Mouse (Mus musculus) gastrocnemius, postnatal 10 days (tissue): Measurements from ENCODE around the gene Slc10a6. TPM values are rescaled to one million over a fixed set of nuclear protein-coding genes. Genes with fewer than 3 reads are reported as not detected.

ENCODE experiments used
- DNase-seq: peaks from one replicate; pipeline ENCODE4 v3.0.0; 2021; ENCODE audit warnings: mixed read lengths
- total RNA-seq, 2 experiments: library from RNA; stranded (reverse); gene quantifications; 2 replicates each; pipeline ENCODE4 v1.2.3; 2021

Gene Slc10a6
- total RNA-seq, 2 experiments from 2014 or later, result 0.25 to 1.4 TPM

DNA sequence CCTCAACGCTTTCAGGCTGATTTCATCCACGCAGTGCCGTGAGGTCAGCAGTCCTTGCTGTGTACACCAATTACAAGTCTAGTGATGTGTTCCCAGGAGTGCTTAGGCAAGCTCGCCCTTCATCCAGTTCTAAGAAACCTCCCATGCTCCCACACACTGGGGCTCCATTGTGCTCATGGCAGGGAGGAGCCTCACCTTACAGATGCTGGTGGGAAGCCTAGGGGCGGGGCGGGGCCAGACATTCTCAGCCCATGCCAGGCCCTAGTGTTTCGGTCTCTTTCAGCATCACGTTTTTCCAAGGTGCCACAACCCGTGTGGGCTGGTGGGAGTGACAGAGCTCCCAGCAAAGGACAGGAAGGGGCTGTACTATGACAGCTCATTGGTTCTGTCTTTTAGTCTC is 12.0 kb downstream of the Slc10a6 start:
- no peak for DNase-seq

- no peak for DNase-seq
Observed at GRCm38 (mm10) chr5:103614356-103614755, 14.8 kb downstream of the Slc10a6 start.

DNA sequence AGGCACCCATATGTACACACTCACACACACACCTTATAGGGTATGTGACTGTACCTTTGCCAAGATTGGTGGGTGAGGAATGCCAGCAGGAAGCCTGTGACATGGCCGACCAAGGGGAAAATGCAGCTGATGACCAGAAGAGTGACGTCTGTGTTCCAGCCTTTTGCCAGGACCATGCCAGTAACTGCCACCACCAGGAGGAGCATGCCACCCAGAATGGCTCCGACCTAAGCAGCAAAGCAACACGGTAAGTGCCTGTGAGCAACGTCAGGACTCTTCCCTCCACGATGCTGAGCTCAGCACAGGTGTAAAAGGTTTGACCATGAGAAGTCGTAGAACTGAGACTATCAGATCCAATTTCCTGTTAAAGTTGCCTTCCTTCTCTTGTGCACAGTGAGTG is 16.9 kb downstream of the Slc10a6 start:
- no peak for DNase-seq

GRCm38 (mm10) chr5:103610856-103611472 is 18.2 kb downstream of the Slc10a6 start:
- DNase-seq, result no peak

DNA sequence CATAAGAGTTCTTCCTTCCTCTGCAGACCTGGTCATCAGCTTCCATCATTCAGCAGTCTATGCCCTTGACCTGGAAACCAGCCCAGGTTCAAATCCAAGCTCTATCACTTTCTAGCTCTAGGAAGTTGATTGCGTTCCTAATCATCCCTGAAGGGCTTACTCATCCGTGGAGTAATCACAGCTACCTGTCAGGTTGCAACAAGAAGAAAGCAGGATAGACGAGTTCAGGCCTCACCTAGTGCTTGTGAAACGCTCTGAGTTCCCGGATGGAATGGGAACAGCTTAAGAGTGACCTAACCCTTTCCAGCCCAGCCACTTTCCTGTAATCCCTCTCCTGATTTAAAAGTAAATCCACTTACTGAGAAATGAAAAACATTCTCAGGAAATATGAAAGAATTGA is 19.1 kb downstream of the Slc10a6 start:
- no peak for DNase-seq

- DNase-seq, result no peak
Observed at GRCm38 (mm10) chr5:103605707-103606106, 23.5 kb downstream of the Slc10a6 start.

DNA sequence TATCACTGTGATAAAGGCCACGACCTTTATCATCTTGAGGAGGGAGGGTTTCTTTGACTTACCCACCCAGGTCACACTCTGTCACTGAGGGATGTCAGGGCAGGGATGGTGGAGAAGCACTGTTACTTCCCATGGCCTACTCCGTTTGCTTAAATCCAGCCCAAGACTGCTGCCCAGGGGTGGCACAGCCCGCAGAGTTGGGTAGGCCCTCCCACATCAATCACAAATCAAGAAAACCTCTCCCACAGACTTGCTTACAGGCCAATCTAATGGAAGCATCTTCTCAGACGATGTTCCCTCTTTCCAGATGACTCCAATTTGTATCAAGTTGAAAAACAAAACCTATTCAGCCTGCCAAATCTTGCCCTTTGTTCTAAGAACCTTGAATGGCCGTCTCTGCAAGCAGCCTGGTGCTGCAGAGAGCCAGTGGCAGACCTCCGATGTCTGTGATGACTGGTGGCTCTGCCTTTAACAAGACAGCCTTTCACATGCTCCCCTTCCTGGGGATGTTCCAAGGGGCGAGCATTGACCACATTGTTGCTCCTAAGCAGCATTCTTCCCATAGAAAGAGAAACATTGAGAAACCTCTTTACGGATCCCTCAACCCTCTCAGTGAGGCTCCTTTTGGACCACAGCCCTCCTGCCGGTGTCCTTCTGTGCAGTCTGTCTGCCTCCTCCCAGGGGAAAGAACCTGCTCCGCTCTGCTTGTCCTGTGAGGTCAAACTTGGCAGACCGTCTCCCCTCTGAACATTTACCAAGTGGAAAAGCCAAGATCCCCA is 25.9 kb downstream of the Slc10a6 start:
- DNase-seq, result no peak

DNA sequence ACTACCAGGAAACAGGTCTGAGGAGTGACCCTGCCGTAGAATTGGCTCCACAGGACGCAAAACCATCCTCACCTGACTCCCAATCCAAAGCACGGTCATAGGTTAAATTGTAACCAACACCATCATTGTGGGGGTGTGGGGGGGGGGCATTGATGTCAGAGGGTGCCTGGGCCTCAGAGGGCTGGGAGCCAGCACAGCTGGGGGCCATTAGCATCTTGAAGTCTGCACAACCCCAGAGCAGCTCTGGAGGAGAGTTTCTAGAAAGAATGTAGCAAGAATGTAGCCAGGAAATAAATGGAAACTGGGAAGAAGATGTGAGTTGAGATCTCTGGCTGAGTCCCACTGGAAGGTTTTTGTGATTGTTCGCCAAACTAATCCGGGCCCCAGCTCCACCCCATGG is 30.3 kb downstream of the Slc10a6 start:
- no peak for DNase-seq

DNA sequence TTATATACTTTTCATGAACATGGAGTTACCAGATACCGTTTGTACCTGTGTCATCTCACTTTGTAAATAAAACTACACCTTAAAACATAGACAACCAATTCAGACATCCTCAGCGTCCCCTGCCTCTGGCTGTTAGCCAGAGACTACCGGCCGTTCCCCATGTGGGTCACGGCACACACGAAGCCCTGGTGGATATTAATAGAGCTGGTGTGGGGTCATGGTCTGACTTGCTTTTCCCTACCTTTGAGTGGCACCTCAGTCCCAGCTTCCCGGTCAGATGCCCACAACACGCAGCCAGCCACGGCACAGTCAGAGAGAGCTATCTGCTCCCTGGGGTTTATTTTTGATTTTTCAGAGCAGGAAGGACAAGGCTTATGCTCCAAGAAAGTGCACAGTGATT is 30.9 kb downstream of the Slc10a6 start:
- no peak for DNase-seq

DNA sequence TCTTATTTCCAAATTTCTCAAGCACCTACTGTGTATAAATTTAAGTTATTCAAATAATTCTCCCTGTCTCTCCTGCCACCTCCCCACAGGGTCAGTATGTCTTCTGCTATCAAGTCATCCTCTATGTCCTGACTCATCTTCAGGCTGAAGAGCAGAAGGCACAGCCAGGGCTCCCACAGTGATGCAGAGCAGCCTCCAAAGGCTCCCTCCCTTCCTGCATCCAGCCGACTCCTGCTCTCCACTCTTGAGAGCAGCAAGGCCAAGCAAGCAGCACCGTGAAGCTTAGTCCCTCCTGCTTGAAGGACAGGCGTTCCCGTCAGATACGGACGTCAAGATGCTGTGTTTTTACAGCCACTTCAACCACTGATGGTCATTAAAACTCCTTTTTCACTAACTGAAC is 31.6 kb downstream of the Slc10a6 start:
- DNase-seq, result no peak

- DNase-seq, result no peak
Observed at GRCm38 (mm10) chr5:103596467-103597146, 32.6 kb downstream of the Slc10a6 start.

DNA sequence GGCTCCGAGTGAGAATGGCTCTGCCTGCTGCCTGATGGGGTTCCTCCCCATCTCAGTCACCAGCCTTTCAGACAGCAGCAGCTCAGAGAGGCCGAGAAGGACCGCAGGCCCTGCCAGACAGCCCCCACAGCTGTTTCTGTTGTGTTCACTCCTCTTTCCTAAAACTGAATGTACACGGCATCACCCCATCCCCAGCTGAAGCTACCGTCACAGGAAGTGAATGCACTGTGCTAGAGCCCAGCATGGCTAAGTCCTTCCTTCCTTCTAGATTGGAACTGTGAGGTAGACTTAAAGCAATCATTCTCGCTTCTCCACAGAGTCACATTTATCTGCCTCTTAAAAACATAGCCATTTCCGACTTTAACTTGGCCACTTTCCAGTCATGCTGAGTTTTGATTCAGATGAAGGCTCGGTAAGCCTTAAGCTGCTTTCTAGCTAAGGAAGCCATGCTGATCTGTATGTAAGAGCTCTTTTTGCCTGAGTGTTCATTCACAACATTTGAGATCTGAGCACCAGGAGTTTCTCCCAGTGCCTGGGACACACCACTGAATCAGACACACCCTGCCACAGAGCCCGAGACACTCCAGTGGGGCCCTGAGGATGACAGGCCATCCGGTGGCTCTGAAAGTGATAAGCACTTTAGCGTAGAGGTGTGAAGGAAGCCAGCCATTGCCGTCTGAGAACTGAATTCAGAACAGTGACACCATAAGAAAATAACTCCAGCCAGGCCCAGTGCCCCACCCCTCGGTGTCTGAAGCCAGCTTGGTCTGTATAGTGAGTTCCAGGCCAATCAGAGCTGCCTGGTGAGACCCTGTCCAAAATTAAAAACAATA is 33.6 kb downstream of the Slc10a6 start:
- no peak for DNase-seq

GRCm38 (mm10) chr5:103593575-103593974 is 35.6 kb downstream of the Slc10a6 start:
- DNase-seq, result no peak

- DNase-seq, result no peak
Observed at GRCm38 (mm10) chr5:103592706-103593105, 36.5 kb downstream of the Slc10a6 start.

- no peak for DNase-seq
Observed at GRCm38 (mm10) chr5:103591846-103592245, 37.4 kb downstream of the Slc10a6 start.

- no peak for DNase-seq
Observed at GRCm38 (mm10) chr5:103587219-103587618, 42.0 kb downstream of the Slc10a6 start.

DNA sequence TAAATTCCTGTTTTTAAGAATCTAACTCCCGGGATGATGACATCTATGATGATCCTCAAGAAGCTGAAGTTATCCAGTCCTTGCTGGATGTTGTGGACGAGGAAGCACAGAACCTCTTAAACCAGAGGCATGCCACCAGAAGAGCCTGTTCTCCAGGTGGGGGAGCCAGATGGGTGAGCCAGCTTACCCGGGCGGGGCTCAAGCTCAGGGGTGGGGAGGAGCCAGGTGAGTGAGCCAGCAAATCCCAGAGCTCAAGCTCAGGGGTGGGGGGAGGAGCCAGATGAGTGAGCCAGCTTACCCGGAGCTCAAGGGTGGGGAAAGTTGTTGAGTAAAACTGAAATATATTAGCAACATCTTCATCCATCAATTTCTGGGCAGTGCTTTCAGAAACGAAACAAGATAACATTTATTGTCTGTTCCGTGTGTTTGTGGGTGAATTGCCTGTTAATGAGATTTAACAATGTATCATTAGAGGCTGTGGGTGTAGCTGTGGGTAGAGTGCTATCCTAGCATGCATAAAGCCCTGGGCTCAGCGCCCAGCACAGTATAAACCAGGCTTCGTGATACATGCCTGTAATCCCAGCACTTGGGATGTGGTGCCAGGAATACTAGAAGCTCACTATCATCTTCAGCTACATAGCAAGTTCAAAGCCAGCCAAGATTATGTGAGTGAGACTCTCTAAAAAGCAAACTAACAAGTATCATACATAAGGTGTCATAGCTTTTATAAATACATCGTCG is 49.4 kb downstream of the Slc10a6 start:
- no peak for DNase-seq

DNA sequence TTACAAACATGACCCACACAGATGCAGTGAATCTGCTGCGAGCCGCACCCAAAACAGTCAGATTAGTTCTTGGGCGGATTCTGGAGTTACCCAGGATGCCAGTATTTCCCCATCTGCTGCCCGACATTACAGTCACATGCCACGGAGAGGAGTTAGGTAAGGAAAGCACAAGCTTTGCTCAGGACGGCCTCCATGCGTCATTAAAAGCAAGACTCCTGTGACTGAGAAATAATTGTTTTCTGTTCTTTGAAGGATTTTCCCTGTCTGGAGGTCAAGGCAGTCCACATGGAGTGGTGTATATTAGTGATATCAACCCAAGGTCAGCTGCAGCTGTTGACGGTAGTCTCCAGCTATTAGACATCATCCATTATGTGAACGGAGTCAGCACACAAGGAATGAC is 59.8 kb downstream of the Slc10a6 start:
- DNase-seq, result no peak

DNA sequence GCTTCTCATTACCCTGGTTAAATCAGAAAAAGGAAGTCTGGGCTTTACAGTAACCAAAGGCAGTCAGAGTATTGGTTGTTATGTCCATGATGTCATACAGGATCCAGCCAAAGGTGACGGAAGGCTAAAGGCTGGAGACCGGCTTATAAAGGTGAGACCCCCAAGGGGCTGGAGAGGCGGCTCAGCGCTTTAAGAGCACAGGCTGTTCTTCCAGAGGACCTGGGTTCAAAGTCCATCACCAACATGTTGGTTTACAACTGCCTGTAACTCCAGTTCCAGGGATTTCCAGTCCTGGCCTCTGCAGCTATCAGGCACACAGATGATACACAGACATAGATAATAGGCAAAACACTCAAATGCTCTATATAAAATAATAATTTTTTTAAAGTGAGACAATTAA is 61.2 kb downstream of the Slc10a6 start:
- no peak for DNase-seq

DNA sequence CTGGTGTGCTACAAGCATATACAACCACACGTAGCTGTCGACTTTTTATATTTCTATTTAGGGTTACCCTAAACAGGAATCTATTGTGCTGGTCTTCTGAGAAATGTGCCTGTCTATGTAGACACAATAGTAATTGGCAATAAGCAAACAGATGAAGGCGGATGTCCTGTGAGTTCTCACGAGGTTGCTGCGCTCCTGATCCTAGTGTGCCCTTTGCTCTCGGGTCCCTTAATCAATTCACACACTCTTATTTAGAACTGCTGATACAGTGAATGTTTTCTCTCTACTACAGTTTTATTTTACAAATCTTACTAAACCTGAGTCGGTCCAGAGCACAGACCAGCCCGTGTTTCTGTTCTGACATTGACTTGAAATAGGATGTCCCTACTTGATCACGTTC is 68.7 kb downstream of the Slc10a6 start:
- no peak for DNase-seq
